Mouse (Mus musculus) intestine, embryonic 16.5 days (tissue): ENCODE results near the gene Tor3a. TPM values are rescaled to one million over a fixed set of nuclear protein-coding genes. Genes with fewer than 3 reads are reported as not detected.

Experiments
- ATAC-seq: fragments of 200-750 bp; cut with Nextera tagmentation; 2 replicates; pipeline ENCODE4 v1.8.0; 2017; ENCODE audit warnings: moderate TSS enrichment, moderate library complexity
- H3K27ac ChIP-seq: fragments of 300-500 bp; sonication (generic); 2 replicates; pipeline ENCODE4 v1.5.1; 2014; ENCODE audit warnings: mild to moderate bottlenecking, low read length
- H3K27me3 ChIP-seq: fragments of 300-500 bp; sonication (generic); replicated peaks from 2 replicates; pipeline ENCODE4 v1.6.1; 2014; ENCODE audit warnings: low read length, control low read depth, mixed read lengths; ENCODE audit not compliant: control insufficient read depth, insufficient read depth
- H3K36me3 ChIP-seq: fragments of 300-500 bp; sonication (generic); 2 replicates; pipeline ENCODE4 v1.6.1; 2014; ENCODE audit warnings: low read length, control low read depth; ENCODE audit not compliant: control insufficient read depth, insufficient read depth
- H3K4me1 ChIP-seq: fragments of 300-500 bp; sonication (generic); 2 replicates; pipeline ENCODE4 v1.6.1; 2014; ENCODE audit warnings: low read length, control low read depth, mixed read lengths; ENCODE audit not compliant: control insufficient read depth, insufficient read depth
- H3K4me2 ChIP-seq: fragments of 300-500 bp; sonication (generic); 2 replicates; pipeline ENCODE4 v1.6.1; 2014; ENCODE audit warnings: low read depth, low read length, control low read depth
- H3K4me3 ChIP-seq: fragments of 300-500 bp; sonication (generic); 2 replicates; pipeline ENCODE4 v1.5.1; 2014; ENCODE audit warnings: mild to moderate bottlenecking, low read length
- H3K9ac ChIP-seq: fragments of 300-500 bp; sonication (generic); 2 replicates; pipeline ENCODE4 v1.6.1; 2014; ENCODE audit warnings: low read depth, low read length
- H3K9me3 ChIP-seq: fragments of 300-500 bp; sonication (generic); 2 replicates; pipeline ENCODE4 v1.6.1; 2016; ENCODE audit warnings: low read length, control low read depth; ENCODE audit not compliant: control insufficient read depth
- WGBS: fragments of 180-500 bp; shearing (Covaris S2); extraction: QIAGEN DNeasy Blood & Tissue Kit; methylation state at CpG from one replicate; pipeline ENCODE4 v1.1.7; 2014; 5-methylcytosine and 5-hydroxymethylcytosine counted together
- polyA plus RNA-seq: library from polyadenylated mRNA; unstranded; fragments of >200 nt; fragmentation: Nextera tagmentation; extraction: Ambion mirVana; gene quantifications from 2 replicates; pipeline ENCODE4 v1.2.1, GENCODE M21; 2015

The Tor3a gene
- polyA plus RNA-seq, 1 experiment from 2014 or later, result 6.8 TPM

- no peaks in the 10 kb centered on the region for H3K27me3 ChIP-seq
- no peak overlapping the region for H3K4me3 ChIP-seq
- no peak overlapping the region for H3K27ac ChIP-seq
- peaks cover 3% of the 10 kb centered on the region; the same call in 1 of the 2 replicates for H3K4me1 ChIP-seq
- ATAC-seq, result no peak
- no peak overlapping the region for H3K4me2 ChIP-seq
- H3K9me3 ChIP-seq, result no peaks in the 10 kb centered on the region
- no peak overlapping the region for H3K9ac ChIP-seq
- WGBS, result 60% methylated on average over 1 of the region's 1 CpGs
- H3K36me3 ChIP-seq, result 0 out of 2 replicates have a peak, but pooled peaks cover 3% of the 10 kb centered on the region
Observed at GRCm38 (mm10) chr1:156624231-156624630, 49.9 kb downstream of the Tor3a start.

GRCm38 (mm10) chr1:156620951-156621350 is 53.2 kb downstream of the Tor3a start:
- Histone ChIP-seq H3K9ac (no peak overlapping the region), H3K9me3 (no peaks in the 10 kb centered on the region), H3K4me3 (no peak overlapping the region), H3K4me1 (peaks cover 16% of the 10 kb centered on the region), H3K27ac (no peak overlapping the region), H3K27me3 (no peaks in the 10 kb centered on the region), H3K4me2 (no peak overlapping the region), H3K36me3 (0 out of 2 replicates have a peak, but pooled peaks cover 1% of the 10 kb centered on the region)
- no peak for ATAC-seq
- 61% methylated on average over 3 of the region's 3 CpGs for WGBS

- H3K4me1 ChIP-seq, result peaks cover 22% of the 10 kb centered on the region
- H3K9me3 ChIP-seq, result no peaks in the 10 kb centered on the region
- H3K36me3 ChIP-seq, result no peaks in the 10 kb centered on the region
- no peak overlapping the region for H3K27ac ChIP-seq
- H3K27me3 ChIP-seq, result no peaks in the 10 kb centered on the region
- 74% methylated on average over 4 of the region's 4 CpGs for WGBS
- no peak overlapping the region for H3K4me3 ChIP-seq
- no peak overlapping the region for H3K9ac ChIP-seq
- ATAC-seq, result no peak
- H3K4me2 ChIP-seq, result no peak overlapping the region
Observed at GRCm38 (mm10) chr1:156620292-156620909, 53.8 kb downstream of the Tor3a start.

GRCm38 (mm10) chr1:156617811-156618210 is 56.3 kb downstream of the Tor3a start:
- H3K4me2 ChIP-seq, result no peak overlapping the region
- H3K4me3 ChIP-seq, result no peak overlapping the region
- H3K27me3 ChIP-seq, result no peaks in the 10 kb centered on the region
- no peak for ATAC-seq
- 74% methylated on average over 4 of the region's 4 CpGs for WGBS
- H3K4me1 ChIP-seq, result peaks cover 27% of the 10 kb centered on the region
- no peak overlapping the region for H3K27ac ChIP-seq
- no peaks in the 10 kb centered on the region for H3K9me3 ChIP-seq
- H3K36me3 ChIP-seq, result no peaks in the 10 kb centered on the region
- no peak overlapping the region for H3K9ac ChIP-seq

- ATAC-seq, result peak; percentile 45
- Histone ChIP-seq H3K9me3 (no peaks in the 10 kb centered on the region), H3K9ac (peak overlapping the region; percentile 14; the same call in 1 of the 2 replicates), H3K4me2 (peak overlapping the region; percentile 35; the same call in 1 of the 2 replicates), H3K36me3 (no peaks in the 10 kb centered on the region), H3K4me3 (peak overlapping the region; percentile 14; the same call in 1 of the 2 replicates), H3K27me3 (no peaks in the 10 kb centered on the region), H3K27ac (peak overlapping the region; percentile 68), H3K4me1 (peaks cover 27% of the 10 kb centered on the region)
- 40% methylated on average over 12 of the region's 12 CpGs for WGBS
Observed at GRCm38 (mm10) chr1:156616989-156617598, 57.1 kb downstream of the Tor3a start.

- Histone ChIP-seq H3K4me1 (peaks cover 27% of the 10 kb centered on the region), H3K4me3 (peak overlapping the region; percentile 37), H3K27me3 (no peaks in the 10 kb centered on the region), H3K4me2 (peak overlapping the region; percentile 61), H3K9ac (peak overlapping the region; percentile 47; the same call in 1 of the 2 replicates), H3K9me3 (no peaks in the 10 kb centered on the region), H3K36me3 (no peaks in the 10 kb centered on the region), H3K27ac (peak overlapping the region; percentile 76)
- 15% methylated on average over 13 of the region's 13 CpGs for WGBS
- peak; percentile 92 for ATAC-seq
Observed at GRCm38 (mm10) chr1:156615381-156616133, 58.6 kb downstream of the Tor3a start.

GRCm38 (mm10) chr1:156614710-156615109 is 59.4 kb downstream of the Tor3a start:
- WGBS, result 84% methylated on average over 1 of the region's 1 CpGs
- Histone ChIP-seq H3K4me1 (peaks cover 27% of the 10 kb centered on the region), H3K4me2 (no peak overlapping the region), H3K4me3 (no peak overlapping the region), H3K27me3 (no peaks in the 10 kb centered on the region), H3K36me3 (no peaks in the 10 kb centered on the region), H3K27ac (no peak overlapping the region), H3K9me3 (no peaks in the 10 kb centered on the region), H3K9ac (no peak overlapping the region)
- no peak for ATAC-seq

GRCm38 (mm10) chr1:156613855-156614530 is 60.2 kb downstream of the Tor3a start:
- WGBS, result 39% methylated on average over 9 of the region's 9 CpGs
- peaks cover 27% of the 10 kb centered on the region for H3K4me1 ChIP-seq
- H3K4me2 ChIP-seq, result no peak overlapping the region
- H3K9ac ChIP-seq, result peak overlapping the region; percentile 8; the same call in 1 of the 2 replicates
- no peaks in the 10 kb centered on the region for H3K9me3 ChIP-seq
- H3K36me3 ChIP-seq, result no peaks in the 10 kb centered on the region
- no peaks in the 10 kb centered on the region for H3K27me3 ChIP-seq
- H3K4me3 ChIP-seq, result no peak overlapping the region
- peak overlapping the region; percentile 20; the same call in 1 of the 2 replicates for H3K27ac ChIP-seq
- no peak for ATAC-seq

- Histone ChIP-seq H3K27ac (no peak overlapping the region), H3K27me3 (no peaks in the 10 kb centered on the region), H3K4me2 (no peak overlapping the region), H3K4me3 (no peak overlapping the region), H3K36me3 (no peaks in the 10 kb centered on the region), H3K9ac (no peak overlapping the region), H3K9me3 (no peaks in the 10 kb centered on the region), H3K4me1 (peaks cover 12% of the 10 kb centered on the region)
- WGBS, result 84% methylated on average over 1 of the region's 1 CpGs
- no peak for ATAC-seq
Observed at GRCm38 (mm10) chr1:156610257-156610656, 63.9 kb downstream of the Tor3a start.
